Mouse (Mus musculus) adrenal gland, adult (tissue): ENCODE data around the gene Col26a1.
A peak's percentile ranks its signal among the peaks of the same experiment; 100 is the strongest.

ENCODE experiments used
- DNase-seq, 2 experiments: peaks; one replicate each; pipeline ENCODE4 v3.0.0; 2022 to 2023; ENCODE audit warnings: low spot score in 1 of 2; ENCODE audit not compliant: inconsistent age in 2 of 2

The Col26a1 gene

GRCm38 (mm10) chr5:136882788-136883439, at the start of gene Col26a1:
TSS of gene Col26a1 (minus strand) at chr5:136883209.
- peak in 1 of 2 experiments; percentile 32 for DNase-seq

GRCm38 (mm10) chr5:136931896-136932295, 48.9 kb upstream of the Col26a1 start:
- no peak for DNase-seq

- DNase-seq = peak; percentile 70 to 93
Observed at GRCm38 (mm10) chr5:136929073-136929472, 46.1 kb upstream of the Col26a1 start.

GRCm38 (mm10) chr5:136923751-136924478, 40.9 kb upstream of the Col26a1 start:
- no peak for DNase-seq

- no peak for DNase-seq
Observed at GRCm38 (mm10) chr5:136922830-136923229, 39.8 kb upstream of the Col26a1 start.

- peak in 1 of 2 experiments; percentile 57 for DNase-seq
Observed at GRCm38 (mm10) chr5:136919546-136920301, 36.7 kb upstream of the Col26a1 start.

- peak; percentile 75 to 95 for DNase-seq
Observed at GRCm38 (mm10) chr5:136918655-136919472, 35.9 kb upstream of the Col26a1 start.

- DNase-seq = no peak
Observed at GRCm38 (mm10) chr5:136917613-136918242, 34.7 kb upstream of the Col26a1 start.

GRCm38 (mm10) chr5:136914183-136914582, 31.2 kb upstream of the Col26a1 start:
- DNase-seq = peak in 1 of 2 experiments; percentile 14

GRCm38 (mm10) chr5:136907991-136908857, 25.2 kb upstream of the Col26a1 start, which contains the start of gene Ift22:
TSS of gene Ift22 (plus strand) at chr5:136908150.
- DNase-seq = peak; percentile 93 to 98

GRCm38 (mm10) chr5:136907587-136907986, 24.6 kb upstream of the Col26a1 start:
- no peak for DNase-seq

- peak in 1 of 2 experiments; percentile 52 for DNase-seq
Observed at GRCm38 (mm10) chr5:136905630-136906029, 22.6 kb upstream of the Col26a1 start.

- no peak for DNase-seq
Observed at GRCm38 (mm10) chr5:136904621-136905020, 21.6 kb upstream of the Col26a1 start.

- DNase-seq = no peak
Observed at GRCm38 (mm10) chr5:136895529-136895963, 12.5 kb upstream of the Col26a1 start.

GRCm38 (mm10) chr5:136894840-136895528, 12.0 kb upstream of the Col26a1 start:
- DNase-seq = no peak

GRCm38 (mm10) chr5:136888539-136889355, 5.7 kb upstream of the Col26a1 start:
- no peak for DNase-seq

- DNase-seq = no peak
Observed at GRCm38 (mm10) chr5:136886957-136887356, 3.9 kb upstream of the Col26a1 start.
